Mouse (Mus musculus) left cerebral cortex, adult 2 months (tissue): ENCODE measurements around the gene Mrln. TPM values are rescaled to one million over a fixed set of nuclear protein-coding genes. Genes with fewer than 3 reads are reported as not detected.

Source experiments
- DNase-seq, 2 experiments: peaks; one replicate each; pipeline ENCODE4 v3.0.0; 2021 to 2022; ENCODE audit warnings: low spot score in 2 of 2, mixed read lengths in 1 of 2; ENCODE audit errors: extremely low spot score in 1 of 2
- H3K27ac ChIP-seq: fragments of 200-600 bp; 2 replicates; pipeline ENCODE4 v1.8.1; 2022
- H3K4me3 ChIP-seq: fragments of 200-600 bp; 2 replicates; pipeline ENCODE4 v1.8.1; 2022
- CTCF ChIP-seq: fragments of 200-600 bp; IDR thresholded peaks from 2 replicates; pipeline ENCODE4 v1.8.1; 2022; ENCODE audit warnings: antibody characterized with exemption, mild to moderate bottlenecking, moderate library complexity
- intact Hi-C: fragments of 180-260 bp; cut with DNase I; formaldehyde crosslinking; loops from one replicate; pipeline ENCODE4 v1.15.1; 2025
- total RNA-seq, 2 experiments: library from RNA; stranded (reverse); gene quantifications; 2 replicates each; pipeline ENCODE4 v1.2.3; 2021

The Mrln gene
- total RNA-seq, 2 experiments from 2014 or later, result not detected

GRCm38 (mm10) chr10:70237936-70238335, 33.5 kb downstream of the Mrln start:
- Histone ChIP-seq H3K4me3 (no peak overlapping the region), H3K27ac (no peak overlapping the region)
- DNase-seq, result no peak
- intact Hi-C loops, result no loop called here
- no peak for TF ChIP-seq CTCF

- TF ChIP-seq CTCF, result no peak
- DNase-seq, result no peak
- H3K27ac ChIP-seq, result no peak overlapping the region
- no peak overlapping the region for H3K4me3 ChIP-seq
- intact Hi-C loops, result no loop called here
These were observed 38.4 kb downstream of the Mrln start for GRCm38 (mm10) chr10:70242751-70243444.

- intact Hi-C loops, result no loop called here
- peak; percentile 20 to 37 for DNase-seq
- Histone ChIP-seq H3K4me3 (peak within 1 kb of the TSS; percentile 59), H3K27ac (no peak within 1 kb of the TSS; the same call in 1 of the 2 replicates)
- peak; percentile 20 for TF ChIP-seq CTCF
These were observed 40.6 kb downstream of the Mrln start, which contains the start of gene Slc16a9 for GRCm38 (mm10) chr10:70244921-70245558. Gene Slc16a9, plus strand, starts transcription at chr10:70245100.

- H3K27ac ChIP-seq, result no peak overlapping the region; the same call in 1 of the 2 replicates
- intact Hi-C loops, result no loop called here
These were observed 41.1 kb downstream of the Mrln start for GRCm38 (mm10) chr10:70245559-70245945.

GRCm38 (mm10) chr10:70246076-70246475, 41.6 kb downstream of the Mrln start:
- intact Hi-C loops, result no loop called here
- no peak overlapping the region for H3K27ac ChIP-seq

More at GRCm38 (mm10) chr10:70245559-70245945, 41.1 kb downstream of the Mrln start:
- no peak for TF ChIP-seq CTCF
- no peak for DNase-seq
- peak overlapping the region; percentile 59 for H3K4me3 ChIP-seq

GRCm38 (mm10) chr10:70250354-70250753, 45.9 kb downstream of the Mrln start:
- intact Hi-C loops, result no loop called here
- DNase-seq, result no peak
- no peak for TF ChIP-seq CTCF
- Histone ChIP-seq H3K27ac (no peak overlapping the region), H3K4me3 (no peak overlapping the region)

More at GRCm38 (mm10) chr10:70246076-70246475, 41.6 kb downstream of the Mrln start:
- H3K4me3 ChIP-seq, result peak overlapping the region; percentile 59; the same call in 1 of the 2 replicates
- DNase-seq, result no peak
- no peak for TF ChIP-seq CTCF

- Histone ChIP-seq H3K4me3 (no peak overlapping the region), H3K27ac (no peak overlapping the region)
- no peak for DNase-seq
- intact Hi-C loops, result no loop called here
- TF ChIP-seq CTCF, result no peak
These were observed 46.3 kb downstream of the Mrln start for GRCm38 (mm10) chr10:70250766-70251165.

- H3K27ac ChIP-seq, result no peak overlapping the region
- intact Hi-C loops, result no loop called here
- no peak for DNase-seq
- TF ChIP-seq CTCF, result no peak
- H3K4me3 ChIP-seq, result no peak overlapping the region
These were observed 50.2 kb downstream of the Mrln start for GRCm38 (mm10) chr10:70254666-70255065.

- Histone ChIP-seq H3K27ac (no peak overlapping the region), H3K4me3 (no peak overlapping the region)
- no peak for DNase-seq
- TF ChIP-seq CTCF, result peak; percentile 7; the same call in 1 of the 2 replicates
- intact Hi-C loops, result no loop called here
These were observed 51.2 kb downstream of the Mrln start for GRCm38 (mm10) chr10:70255601-70256210.

- H3K27ac ChIP-seq, result no peak overlapping the region
- no peak for DNase-seq
- H3K4me3 ChIP-seq, result no peak overlapping the region
- intact Hi-C loops, result no loop called here
- TF ChIP-seq CTCF, result no peak
These were observed 52.6 kb downstream of the Mrln start for GRCm38 (mm10) chr10:70257029-70257428.

- Histone ChIP-seq H3K27ac (no peak overlapping the region), H3K4me3 (no peak overlapping the region)
- no peak for TF ChIP-seq CTCF
- intact Hi-C loops, result no loop called here
- no peak for DNase-seq
These were observed 56.4 kb downstream of the Mrln start for GRCm38 (mm10) chr10:70260904-70261303.

- no peak for DNase-seq
- intact Hi-C loops, result no loop called here
- no peak for TF ChIP-seq CTCF
These were observed 57.6 kb downstream of the Mrln start for GRCm38 (mm10) chr10:70262051-70262450.

More at GRCm38 (mm10) chr10:70262051-70262450, 57.6 kb downstream of the Mrln start:
- Histone ChIP-seq H3K4me3 (no peak overlapping the region), H3K27ac (no peak overlapping the region)
